Mouse (Mus musculus): ENCODE measurements around the gene Fh1. TPM values are rescaled to one million over a fixed set of nuclear protein-coding genes. Genes with fewer than 3 reads are reported as not detected.

Fh1 gene
- 340 TPM for polyA plus RNA-seq (2014; fragmentation: Illumina TruSeq; extraction: RNeasy Lipid Tissue Mini Kit (QIAGEN cat#74804); ENCODE audit: low read depth, low replicate concordance)

GRCm38 (mm10) chr1:175625257-175625879 is at the start of gene Fh1:
TSS of gene Fh1 (minus strand) at chr1:175625635.

GRCm38 (mm10) chr1:175619814-175620431 is 5.5 kb downstream of the Fh1 start, which contains the start of gene Kmo:
TSS of gene Kmo (plus strand) at chr1:175620381.

Other genes with a start within 250 kb of the Fh1 start
- gene Rgs7, start 133.1 kb downstream of the Fh1 start, polyA plus RNA-seq (2014; fragmentation: Illumina TruSeq; extraction: RNeasy Lipid Tissue Mini Kit (QIAGEN cat#74804); ENCODE audit: low read depth, low replicate concordance), result 22.8 TPM
- 0.29 TPM for gene Kmo, start 5.3 kb downstream of the Fh1 start, polyA plus RNA-seq (2014; fragmentation: Illumina TruSeq; extraction: RNeasy Lipid Tissue Mini Kit (QIAGEN cat#74804); ENCODE audit: low read depth, low replicate concordance)
- 5.4 TPM for gene Opn3, start 67.1 kb upstream of the Fh1 start, polyA plus RNA-seq (2014; fragmentation: Illumina TruSeq; extraction: RNeasy Lipid Tissue Mini Kit (QIAGEN cat#74804); ENCODE audit: low read depth, low replicate concordance)
- gene Chml, start 67.3 kb upstream of the Fh1 start, polyA plus RNA-seq (2014; fragmentation: Illumina TruSeq; extraction: RNeasy Lipid Tissue Mini Kit (QIAGEN cat#74804); ENCODE audit: low read depth, low replicate concordance), result 22.2 TPM
- gene Wdr64, start 73.0 kb upstream of the Fh1 start, polyA plus RNA-seq (2014; fragmentation: Illumina TruSeq; extraction: RNeasy Lipid Tissue Mini Kit (QIAGEN cat#74804); ENCODE audit: low read depth, low replicate concordance), result not detected

All from adrenal gland, adult 10 weeks (tissue).